Mouse (Mus musculus) midbrain, embryonic 14.5 days (tissue): ENCODE measurements around the gene Grn. TPM values are rescaled to one million over a fixed set of nuclear protein-coding genes. Genes with fewer than 3 reads are reported as not detected.
A peak's percentile ranks its signal among the peaks of the same experiment; 100 is the strongest.

Experiments used
- ATAC-seq: fragments of 200-750 bp; cut with Nextera tagmentation; 2 replicates; pipeline ENCODE4 v1.8.0; 2017; ENCODE audit warnings: moderate number of reproducible peaks, moderate library complexity; ENCODE audit not compliant: low FRiP score, low TSS enrichment
- DNase-seq: peaks from one replicate; pipeline ENCODE4 v3.0.0-alpha.2; 2015
- H3K27ac ChIP-seq: fragments of 300-500 bp; sonication (generic); replicated peaks from 2 replicates; pipeline ENCODE4 v1.5.1; 2014; ENCODE audit warnings: mild to moderate bottlenecking, low read depth, low read length, moderate library complexity
- H3K27me3 ChIP-seq: fragments of 300-500 bp; sonication (generic); 2 replicates; pipeline ENCODE4 v1.6.1; 2014; ENCODE audit warnings: low read length, control low read depth, mixed read lengths; ENCODE audit not compliant: control insufficient read depth, insufficient read depth
- H3K36me3 ChIP-seq: fragments of 300-500 bp; sonication (generic); 2 replicates; pipeline ENCODE4 v1.6.1; 2014; ENCODE audit warnings: low read length, control low read depth; ENCODE audit not compliant: control insufficient read depth, insufficient read depth
- H3K4me1 ChIP-seq: fragments of 300-500 bp; sonication (generic); 2 replicates; pipeline ENCODE4 v1.6.1; 2014; ENCODE audit warnings: mild to moderate bottlenecking, antibody characterized with exemption, low read length, control low read depth; ENCODE audit not compliant: control insufficient read depth, insufficient read depth
- H3K4me2 ChIP-seq: fragments of 300-500 bp; sonication (generic); 2 replicates; pipeline ENCODE4 v1.6.1; 2014; ENCODE audit warnings: mild to moderate bottlenecking, low read length, moderate library complexity
- H3K4me3 ChIP-seq: fragments of 300-500 bp; sonication (generic); replicated peaks from 2 replicates; pipeline ENCODE4 v1.5.1; 2014; ENCODE audit warnings: low read depth, low read length
- H3K9ac ChIP-seq: fragments of 300-500 bp; sonication (generic); replicated peaks from 2 replicates; pipeline ENCODE4 v1.6.1; 2014; ENCODE audit warnings: mild to moderate bottlenecking, low read length, moderate library complexity
- H3K9me3 ChIP-seq: fragments of 300-500 bp; sonication (generic); 2 replicates; pipeline ENCODE4 v1.6.1; 2016; ENCODE audit warnings: low read length, control low read depth, mixed read lengths; ENCODE audit not compliant: control insufficient read depth
- WGBS: fragments of 180-500 bp; shearing (Covaris S2); extraction: QIAGEN DNeasy Blood & Tissue Kit; methylation state at CpG from one replicate; pipeline ENCODE4 v1.1.7; 2014; 5-methylcytosine and 5-hydroxymethylcytosine counted together
- microRNA-seq: library from miRNA; unstranded; fragments of <30 nt; microRNA quantifications from one replicate; pipeline ENCODE4, GENCODE M21; 2016
- polyA plus RNA-seq: library from polyadenylated mRNA; unstranded; fragments of >200 nt; fragmentation: Nextera tagmentation; extraction: Ambion mirVana; gene quantifications from 2 replicates; pipeline ENCODE4 v1.2.1, GENCODE M21; 2014

Gene Grn
- polyA plus RNA-seq, 1 experiment from 2014 or later = 45.5 TPM

GRCm38 (mm10) chr11:102480897-102481296 lies 50.8 kb downstream of the Grn start:
- DNase-seq (peak; percentile 17), ATAC-seq (no peak)
- Histone ChIP-seq H3K27ac (no peak overlapping the region), H3K9me3 (no peaks in the 10 kb centered on the region), H3K4me1 (no peaks in the 10 kb centered on the region), H3K9ac (no peak overlapping the region), H3K27me3 (no peaks in the 10 kb centered on the region), H3K36me3 (peaks cover 74% of the 10 kb centered on the region), H3K4me3 (no peak overlapping the region), H3K4me2 (no peak overlapping the region)
- WGBS = 80% methylated on average over 4 of the region's 4 CpGs

GRCm38 (mm10) chr11:102481779-102482178 lies 51.7 kb downstream of the Grn start:
- no peak overlapping the region for H3K4me2 ChIP-seq
- H3K27me3 ChIP-seq = no peaks in the 10 kb centered on the region
- H3K4me1 ChIP-seq = no peaks in the 10 kb centered on the region
- H3K36me3 ChIP-seq = peaks cover 80% of the 10 kb centered on the region
- ATAC-seq (no peak), DNase-seq (no peak)
- H3K4me3 ChIP-seq = no peak overlapping the region
- 94% methylated on average over 10 of the region's 10 CpGs for WGBS
- H3K27ac ChIP-seq = no peak overlapping the region
- no peaks in the 10 kb centered on the region for H3K9me3 ChIP-seq
- no peak overlapping the region for H3K9ac ChIP-seq

Small RNA genes lying within 50 kb of the gene (microRNA-seq; reads per million reads assigned to microRNA genes)
- 0.44 reads per million for gene Mir6930

Other genes starting within 250 kb of the Grn start
- gene Lsm12, start 245.0 kb upstream of the Grn start, polyA plus RNA-seq = 76.0 and 80.9 TPM in 2 replicates
- 31.6 and 43.7 TPM in 2 replicates for gene G6pc3, start 240.7 kb upstream of the Grn start, polyA plus RNA-seq
- gene Hdac5, start 200.1 kb upstream of the Grn start, polyA plus RNA-seq = 54.4 and 56.6 TPM in 2 replicates
- gene BC030867, start 181.4 kb upstream of the Grn start, polyA plus RNA-seq = 2.6 and 3.0 TPM in 2 replicates
- gene Asb16, start 161.6 kb upstream of the Grn start, polyA plus RNA-seq = 0.12 TPM in 1 of 2 replicates, not detected in the other
- 76.4 and 78.4 TPM in 2 replicates for gene Tmub2, start 145.4 kb upstream of the Grn start, polyA plus RNA-seq
- gene Atxn7l3, start 133.7 kb upstream of the Grn start, polyA plus RNA-seq = 38.5 and 42.4 TPM in 2 replicates
- gene Ubtf, start 110.6 kb upstream of the Grn start, polyA plus RNA-seq = 77.6 and 84.4 TPM in 2 replicates
- 0.51 and 2.3 TPM in 2 replicates for gene Slc4a1, start 64.1 kb upstream of the Grn start, polyA plus RNA-seq
- 113 and 165 TPM in 2 replicates for gene Rundc3a, start 36.9 kb upstream of the Grn start, polyA plus RNA-seq
- gene Slc25a39, start 22.4 kb upstream of the Grn start, polyA plus RNA-seq = 132 and 144 TPM in 2 replicates
- 28.6 and 50.4 TPM in 2 replicates for gene Fam171a2, start 17.4 kb downstream of the Grn start, polyA plus RNA-seq
- 5.4 and 7.7 TPM in 2 replicates for gene Itga2b, start 39.8 kb downstream of the Grn start, polyA plus RNA-seq
- 51.3 and 58.4 TPM in 2 replicates for gene Gpatch8, start 126.1 kb downstream of the Grn start, polyA plus RNA-seq
- gene Gm11627, start 149.1 kb downstream of the Grn start, polyA plus RNA-seq = 2.3 and 4.2 TPM in 2 replicates
- gene Fzd2, start 174.1 kb downstream of the Grn start, polyA plus RNA-seq = 7.2 and 8.0 TPM in 2 replicates
- gene Meioc, start 233.4 kb downstream of the Grn start, polyA plus RNA-seq = 0.12 TPM in 1 of 2 replicates, not detected in the other